Mouse (Mus musculus): Measurements from ENCODE around the gene Pkn3.

Gene Pkn3

DNA sequence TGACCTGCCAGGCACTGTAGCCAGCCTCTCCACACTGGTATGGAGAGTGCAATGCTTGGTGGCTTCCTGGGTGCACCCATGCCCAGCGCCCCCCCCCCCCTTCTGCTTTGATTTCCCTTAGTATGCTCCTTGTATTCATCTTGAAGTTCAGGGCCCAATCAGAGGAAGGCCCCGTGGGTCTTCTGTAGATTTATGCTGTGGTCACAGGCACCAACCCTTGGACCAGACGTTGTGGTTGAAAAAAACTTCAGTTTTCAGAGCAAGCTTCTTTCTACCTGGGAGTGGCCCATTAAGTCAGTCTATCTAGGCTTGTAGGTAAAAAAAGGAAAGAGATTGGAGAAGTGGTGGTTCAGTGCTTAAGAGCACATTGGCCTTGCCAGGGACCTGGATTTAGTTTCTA lies 13.7 kb upstream of the Pkn3 start:
- DNase-seq = no peak

DNA sequence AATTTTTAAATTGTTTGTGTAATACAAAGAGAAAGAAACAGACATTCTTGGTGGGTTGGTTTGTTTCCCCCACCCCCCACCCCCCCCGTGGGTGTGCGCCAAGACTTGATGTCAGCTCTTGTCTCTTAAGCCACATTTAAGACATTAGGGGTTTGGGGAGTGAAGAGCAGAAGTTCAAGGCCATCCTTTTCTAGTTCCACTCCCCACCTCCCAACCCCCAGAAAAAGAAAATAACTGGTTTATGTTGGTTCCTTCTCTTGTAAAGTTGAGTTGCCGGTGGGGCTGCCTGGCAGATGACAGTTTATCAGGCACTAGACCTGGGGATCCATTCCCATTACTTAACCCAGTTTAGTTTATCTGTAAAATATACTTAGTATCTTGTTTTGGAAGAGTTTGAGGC lies 13.2 kb upstream of the Pkn3 start:
- no peak for DNase-seq

DNA sequence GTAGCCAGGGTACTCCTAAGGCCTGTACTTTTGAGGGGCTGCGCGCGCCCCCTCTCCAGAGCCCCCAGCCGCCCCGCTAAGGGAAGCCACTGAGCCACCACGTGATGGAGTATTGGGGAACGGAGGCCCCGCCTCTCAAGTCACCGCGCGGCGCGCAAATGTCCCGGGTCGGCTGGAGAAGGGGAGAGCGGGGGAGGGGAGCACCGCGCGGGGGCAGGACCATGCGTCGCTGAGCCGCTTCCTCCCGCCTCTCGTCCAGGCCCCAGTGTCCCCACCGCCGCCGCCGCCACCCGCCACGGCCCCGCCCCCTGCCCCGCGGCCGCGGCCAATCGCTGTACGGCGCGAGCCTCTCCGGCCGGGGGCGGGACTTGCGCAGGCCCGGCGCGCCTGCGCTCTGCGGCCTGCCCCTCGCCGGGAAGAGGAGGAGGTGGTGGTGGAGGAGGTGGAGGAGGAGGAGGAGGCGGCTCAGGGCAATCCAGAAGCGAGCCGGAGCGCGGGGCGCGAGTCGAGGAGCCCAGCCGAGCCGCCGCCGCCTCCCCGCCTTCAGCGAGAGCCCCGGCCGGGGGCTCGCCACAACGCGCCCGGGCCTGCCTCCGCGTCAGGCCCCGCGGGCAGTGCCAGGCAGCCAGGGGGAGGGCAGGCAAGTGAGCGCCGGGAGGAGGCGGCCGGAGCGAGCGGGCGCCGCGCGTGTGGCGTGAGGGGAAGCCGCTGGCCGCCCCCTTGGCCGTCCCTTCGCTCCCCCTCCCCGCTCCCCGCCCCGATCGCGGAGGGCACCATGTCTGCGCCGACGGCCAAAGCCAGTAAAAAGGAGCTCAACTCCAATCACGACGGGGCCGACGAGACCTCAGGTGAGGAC lies 11.2 kb upstream of the Pkn3 start:
- peak; percentile 96 for DNase-seq

DNA sequence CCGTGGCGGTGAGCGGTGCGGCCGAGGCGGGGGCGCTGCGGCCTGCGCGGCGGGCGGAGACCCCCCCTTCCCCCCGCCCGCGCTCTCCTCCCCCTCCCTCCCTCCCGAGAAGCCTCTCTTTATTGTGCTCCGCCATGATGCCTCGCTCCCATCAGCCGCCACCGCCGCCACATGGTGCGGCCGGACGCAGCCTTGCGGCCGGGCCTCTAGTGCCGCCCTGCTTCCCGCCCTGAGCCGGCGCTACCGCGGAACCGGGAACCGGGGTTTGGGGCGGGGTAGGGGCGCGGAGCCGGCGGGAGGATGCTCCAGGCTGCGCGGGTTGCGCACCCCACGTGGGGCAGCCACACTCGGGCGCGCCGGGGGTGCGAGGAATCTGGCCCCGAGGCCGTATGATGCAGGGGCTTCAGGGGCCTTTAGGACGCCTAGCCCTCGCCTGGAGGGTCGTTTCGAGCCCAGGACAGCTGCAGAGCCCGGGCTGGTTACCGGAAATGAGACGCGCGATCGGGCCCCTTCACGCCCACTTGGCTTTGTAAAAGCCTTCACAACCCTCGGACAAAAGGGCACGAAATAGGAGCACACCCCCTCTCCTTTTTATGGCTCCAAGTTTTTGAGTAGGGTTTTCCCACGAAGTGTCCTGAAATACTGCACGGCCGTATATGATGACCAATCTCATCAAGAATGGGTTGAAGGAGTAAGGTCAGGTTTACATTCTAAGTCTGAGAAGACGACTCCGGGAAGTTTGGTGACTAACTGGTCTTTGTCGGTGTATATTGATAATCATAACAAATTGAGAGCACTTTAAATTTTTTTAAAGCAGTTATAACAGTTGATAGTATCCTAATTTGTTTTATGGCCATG lies 10.2 kb upstream of the Pkn3 start:
- peak; percentile 39 for DNase-seq

DNA sequence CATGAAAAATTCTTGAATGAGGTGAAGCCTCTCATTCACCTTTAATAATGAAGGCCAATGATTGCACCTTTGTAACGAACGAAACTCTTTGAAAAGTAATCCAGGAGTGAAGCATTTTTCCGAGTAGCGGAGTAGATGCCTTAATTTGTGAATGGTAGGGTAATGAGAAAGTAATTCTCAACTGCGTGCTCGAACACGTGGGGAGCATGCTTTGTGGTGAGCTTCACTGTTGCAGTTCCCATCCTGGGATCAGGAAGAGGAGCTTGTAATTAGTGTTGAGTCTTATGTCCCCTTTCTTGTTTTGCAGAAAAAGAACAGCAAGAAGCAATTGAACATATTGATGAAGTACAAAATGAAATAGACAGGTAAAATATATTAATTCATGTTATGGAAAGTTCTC lies 9.5 kb upstream of the Pkn3 start:
- DNase-seq = no peak

DNA sequence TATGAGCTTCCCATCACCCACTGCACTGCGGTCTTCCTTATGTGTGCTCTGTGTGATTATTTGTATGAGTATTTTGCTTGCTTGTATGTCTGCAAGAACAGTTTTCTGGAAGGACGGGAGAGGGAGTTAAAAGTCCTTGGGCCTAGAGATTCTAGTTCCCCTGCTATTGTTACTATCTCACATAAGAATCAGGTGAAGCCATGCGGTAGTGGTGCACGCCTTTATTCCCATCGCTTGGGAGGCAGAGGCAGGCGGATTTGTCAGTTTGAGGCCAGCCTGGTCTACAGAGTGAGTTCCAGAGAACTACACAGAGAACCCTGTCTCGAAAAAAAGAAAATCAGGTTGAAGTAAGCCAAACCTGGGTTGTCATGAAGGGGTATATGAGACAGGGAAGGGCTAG lies 4.6 kb upstream of the Pkn3 start:
- no peak for DNase-seq

DNA sequence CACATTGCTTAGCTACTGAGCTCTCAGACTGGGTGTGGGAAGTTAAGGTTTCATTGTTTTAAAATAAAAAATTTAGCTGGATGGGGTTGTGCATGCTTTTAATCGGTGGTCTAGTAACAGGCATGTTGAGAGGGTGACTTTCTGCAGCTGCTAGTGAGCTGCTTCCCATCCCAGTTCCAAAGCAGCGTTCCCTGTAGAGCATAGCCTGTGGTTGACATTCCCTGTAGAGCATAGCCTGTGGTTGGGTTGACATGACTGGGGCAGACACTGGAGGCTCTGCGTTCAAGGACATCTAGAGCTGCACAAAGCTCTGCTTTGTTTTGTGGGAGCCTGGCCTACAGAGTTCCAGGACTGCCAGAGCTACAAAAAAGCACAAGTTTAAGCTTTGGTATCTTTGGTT lies 4.2 kb upstream of the Pkn3 start:
- no peak for DNase-seq

DNA sequence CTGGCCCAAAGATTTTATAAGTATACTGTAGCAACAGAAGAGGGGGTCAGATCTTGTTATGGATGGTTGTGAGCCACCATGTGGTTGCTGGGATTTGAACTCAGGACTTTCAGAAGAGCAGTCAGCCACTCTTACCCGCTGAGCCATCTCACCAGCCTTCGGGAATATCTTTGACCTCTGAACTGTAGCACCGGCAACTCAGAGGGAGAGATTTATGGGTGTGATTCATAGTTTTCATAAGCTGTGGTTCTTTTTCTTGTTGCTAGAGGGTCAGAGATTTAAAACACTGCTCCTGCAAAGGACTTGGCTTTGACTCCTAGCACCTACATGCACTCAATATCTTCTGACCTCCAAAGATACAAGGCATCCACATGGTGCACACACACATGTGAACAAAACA lies 1.9 kb upstream of the Pkn3 start:
- DNase-seq = no peak

DNA sequence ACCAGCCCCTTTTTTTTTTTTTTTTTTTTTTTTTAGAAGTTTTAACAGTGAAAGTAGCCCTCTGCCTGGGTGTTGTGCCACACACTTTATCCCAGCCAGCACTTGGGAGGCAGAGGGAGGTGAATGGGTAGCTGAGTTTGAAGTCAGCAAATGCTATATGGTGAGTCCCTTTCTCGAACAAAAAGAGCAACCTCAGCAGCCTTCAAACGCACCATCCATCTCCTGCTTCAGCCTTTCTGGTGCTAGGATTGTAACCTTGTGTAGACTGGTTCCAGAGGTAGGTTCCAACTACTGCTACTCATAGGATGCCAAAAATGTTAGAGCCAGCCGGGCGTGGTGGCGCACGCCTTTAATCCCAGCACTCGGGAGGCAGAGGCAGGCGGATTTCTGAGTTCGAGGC lies 1.0 kb upstream of the Pkn3 start:
- no peak for DNase-seq

DNA sequence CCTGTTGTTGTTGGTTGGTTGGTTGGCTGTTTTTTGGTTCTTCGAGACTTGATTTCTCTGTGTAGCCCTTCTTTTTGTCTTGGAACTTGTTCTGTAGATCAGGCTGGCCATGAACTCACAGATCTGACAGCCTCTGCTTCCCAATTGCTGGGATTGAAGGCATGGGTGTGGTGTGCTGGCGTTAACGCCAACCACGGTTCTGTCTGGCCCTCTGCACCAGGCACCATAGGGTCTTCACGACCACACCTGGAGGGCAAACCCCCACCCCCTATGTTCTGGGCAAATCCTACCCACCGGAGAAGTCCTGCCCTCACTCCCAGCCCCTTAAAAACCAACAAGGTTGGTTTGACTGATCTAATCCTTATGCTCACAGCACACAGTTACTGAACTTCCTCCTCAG lies 525 bp upstream of the Pkn3 start:
- no peak for DNase-seq

DNA sequence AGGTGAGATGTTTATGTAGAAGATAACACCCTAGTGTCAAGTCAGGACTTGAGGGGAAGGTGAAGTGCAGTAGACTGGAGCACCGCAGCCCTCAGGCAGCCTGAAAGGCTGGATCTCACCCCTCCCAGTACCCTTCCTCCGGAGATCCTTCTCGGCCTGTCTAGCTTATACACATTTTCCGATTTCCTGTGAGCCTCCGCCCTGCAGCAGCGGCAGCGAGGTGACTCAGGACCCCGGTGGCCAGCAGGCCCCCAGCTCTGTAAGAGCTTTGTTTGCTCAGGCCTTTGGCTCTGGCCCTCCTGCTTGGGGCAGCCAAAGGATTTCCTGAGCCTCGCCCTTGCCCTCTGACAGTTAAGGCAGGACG lies 847 bp downstream of the Pkn3 start:
- peak; percentile 69 for DNase-seq

DNA sequence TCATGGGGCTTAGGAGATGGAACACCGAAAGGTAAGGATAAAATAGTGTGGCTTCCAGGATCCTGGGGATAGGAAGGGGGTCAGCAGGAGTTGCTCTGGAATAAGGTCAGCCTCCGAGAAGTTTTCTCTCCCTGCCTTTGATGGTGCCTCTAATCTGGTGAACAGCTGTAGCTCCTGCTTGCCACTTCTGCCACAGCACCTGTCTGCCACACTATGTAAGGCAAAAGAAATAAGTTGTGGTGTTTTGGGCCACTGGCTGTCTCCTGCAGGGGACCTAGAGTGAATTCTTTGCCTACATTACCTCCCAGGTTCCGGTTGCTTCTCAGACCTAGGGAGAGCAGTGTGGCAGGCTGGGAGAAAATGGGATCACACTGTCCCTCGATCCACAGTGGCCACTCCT lies 1.3 kb downstream of the Pkn3 start:
- DNase-seq = no peak

DNA sequence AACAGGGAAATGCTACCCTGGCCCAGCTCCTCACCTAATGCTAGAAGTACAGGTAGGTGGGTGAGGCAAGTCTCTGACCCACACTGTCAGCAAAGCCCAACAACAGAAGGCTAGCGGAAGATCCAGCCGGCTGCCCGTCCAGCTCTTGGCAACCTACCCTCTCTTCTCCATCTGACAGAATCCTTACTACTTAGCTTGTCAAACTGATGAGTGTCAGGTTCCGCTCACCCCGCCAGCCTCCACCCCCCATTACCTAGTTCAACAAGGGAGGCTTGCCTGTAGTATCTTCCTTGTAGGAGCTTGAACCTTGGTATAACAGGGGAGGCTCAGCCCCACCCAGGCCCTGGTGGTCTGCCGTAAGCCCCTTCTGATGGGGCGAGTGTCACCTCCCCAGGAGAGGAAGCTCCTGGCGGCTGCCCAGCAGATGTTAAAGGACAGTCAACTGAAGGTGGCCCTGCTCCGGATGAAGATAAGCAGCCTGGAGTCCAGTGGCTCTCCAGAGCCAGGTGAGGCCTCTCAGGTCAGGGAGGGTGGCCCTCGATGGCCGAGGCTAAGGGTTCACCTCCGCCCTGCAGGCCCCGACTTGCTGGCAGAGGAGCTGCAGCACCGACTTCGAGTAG lies 2.8 kb downstream of the Pkn3 start:
- no peak for DNase-seq

DNA sequence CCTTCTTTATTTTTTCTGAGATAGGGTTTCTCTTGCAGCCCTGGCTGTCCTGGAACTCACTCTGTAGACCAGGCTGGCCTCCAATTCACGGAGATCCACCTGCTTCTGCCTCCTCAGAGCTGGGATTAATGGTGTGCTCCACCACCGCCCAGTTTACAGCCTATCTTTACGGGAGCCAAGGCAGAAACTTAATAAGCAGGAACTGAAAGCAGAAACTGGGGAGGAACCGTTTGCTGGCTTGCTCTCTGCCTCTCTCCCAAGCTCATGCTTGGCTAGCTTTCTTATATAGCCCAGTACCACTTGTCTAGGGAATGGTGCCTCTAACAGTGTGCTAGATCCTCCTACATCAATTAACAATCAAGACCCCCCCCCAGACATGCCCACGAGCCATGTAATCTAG lies 6.6 kb downstream of the Pkn3 start:
- no peak for DNase-seq

DNA sequence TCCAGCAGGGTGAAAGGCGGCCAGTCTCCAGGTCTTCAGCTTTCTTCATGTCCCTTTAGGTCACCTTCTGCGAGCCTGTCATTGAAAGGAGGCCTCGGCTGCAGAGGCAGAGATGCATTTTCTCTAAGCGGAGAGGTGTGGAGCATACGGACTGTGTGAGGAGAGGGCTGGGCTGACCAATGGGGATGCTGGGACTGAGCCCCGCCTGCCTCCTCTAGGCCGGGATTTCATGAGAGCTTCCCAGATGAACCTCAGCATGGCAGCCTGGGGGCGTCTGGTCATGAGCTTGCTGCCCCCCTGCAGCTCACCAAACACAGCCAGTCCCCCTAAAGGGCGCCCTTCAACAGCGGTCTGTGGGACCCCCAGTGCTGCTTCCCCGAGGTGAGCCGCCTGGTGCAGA lies 7.1 kb downstream of the Pkn3 start:
- DNase-seq = no peak

DNA sequence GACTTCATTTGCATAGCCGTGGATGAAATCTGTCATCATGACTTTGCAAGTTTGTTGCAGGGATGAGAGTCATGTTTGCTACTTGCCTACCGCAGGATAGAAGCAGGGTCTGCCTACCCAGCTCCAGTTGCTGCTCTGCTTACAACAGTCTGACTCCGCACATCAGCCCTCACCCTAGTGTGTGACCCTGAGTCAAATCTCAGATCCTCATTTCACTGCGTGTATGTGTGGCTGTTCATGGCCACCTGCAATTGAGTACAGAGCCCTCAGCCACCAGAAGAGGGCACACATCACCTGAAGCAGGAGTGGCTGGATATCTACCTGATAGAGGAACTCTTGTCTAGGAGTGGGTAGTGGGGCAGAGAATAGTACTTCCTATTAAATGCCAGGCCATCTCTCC lies 9.8 kb downstream of the Pkn3 start:
- DNase-seq = no peak

DNA sequence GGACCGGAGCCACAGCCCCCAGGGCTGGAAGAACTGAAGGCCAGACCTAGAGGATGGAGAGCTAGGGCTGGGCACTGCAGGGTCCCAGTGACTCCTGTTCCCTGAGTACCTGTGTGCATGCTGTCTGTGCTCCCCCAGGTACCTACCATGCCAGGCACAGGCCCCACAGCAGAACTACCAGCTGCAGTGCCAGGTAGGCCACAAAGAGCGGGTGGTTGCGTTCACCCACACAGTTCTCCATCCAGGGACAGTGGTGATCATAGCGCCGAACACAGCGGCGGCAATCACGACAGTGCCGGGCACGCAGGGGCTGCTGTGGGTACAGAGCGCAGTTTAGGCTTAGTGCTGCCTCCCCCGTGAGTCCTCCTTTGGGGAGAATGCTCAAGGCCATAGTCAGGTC lies 14.0 kb downstream of the Pkn3 start:
- DNase-seq = no peak

DNA sequence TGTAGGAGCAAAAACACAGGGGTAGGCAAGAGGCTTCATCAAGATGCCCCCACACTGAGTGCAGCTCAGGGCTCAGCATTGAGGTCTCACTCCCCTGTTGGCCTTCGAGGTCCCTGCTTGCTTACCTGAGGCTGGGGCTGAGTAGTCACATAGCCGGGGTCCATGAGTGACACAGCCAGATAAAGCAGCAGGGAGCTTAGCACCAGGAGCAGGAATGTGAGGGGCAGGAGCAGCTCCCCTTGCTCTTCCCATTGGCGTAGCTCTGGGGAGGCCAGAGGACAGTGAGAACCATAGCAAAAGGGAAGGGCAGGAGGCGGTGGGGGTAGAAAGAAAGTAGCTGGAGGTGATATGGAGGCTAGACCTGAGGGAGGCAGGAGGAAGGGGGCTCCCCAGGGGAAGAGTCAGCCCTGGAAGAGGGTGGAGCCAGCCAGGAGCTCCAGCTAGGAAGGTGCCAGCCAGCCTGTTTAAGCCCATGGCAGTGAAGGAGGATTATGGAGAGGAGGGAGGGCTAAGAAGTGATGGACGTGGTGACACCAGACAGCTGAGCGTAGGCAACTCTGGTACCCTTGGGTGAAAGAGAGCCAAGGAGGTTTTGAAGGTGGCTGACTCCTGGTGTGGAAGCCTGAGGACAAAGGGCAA lies 14.9 kb downstream of the Pkn3 start:
- no peak for DNase-seq

DNA sequence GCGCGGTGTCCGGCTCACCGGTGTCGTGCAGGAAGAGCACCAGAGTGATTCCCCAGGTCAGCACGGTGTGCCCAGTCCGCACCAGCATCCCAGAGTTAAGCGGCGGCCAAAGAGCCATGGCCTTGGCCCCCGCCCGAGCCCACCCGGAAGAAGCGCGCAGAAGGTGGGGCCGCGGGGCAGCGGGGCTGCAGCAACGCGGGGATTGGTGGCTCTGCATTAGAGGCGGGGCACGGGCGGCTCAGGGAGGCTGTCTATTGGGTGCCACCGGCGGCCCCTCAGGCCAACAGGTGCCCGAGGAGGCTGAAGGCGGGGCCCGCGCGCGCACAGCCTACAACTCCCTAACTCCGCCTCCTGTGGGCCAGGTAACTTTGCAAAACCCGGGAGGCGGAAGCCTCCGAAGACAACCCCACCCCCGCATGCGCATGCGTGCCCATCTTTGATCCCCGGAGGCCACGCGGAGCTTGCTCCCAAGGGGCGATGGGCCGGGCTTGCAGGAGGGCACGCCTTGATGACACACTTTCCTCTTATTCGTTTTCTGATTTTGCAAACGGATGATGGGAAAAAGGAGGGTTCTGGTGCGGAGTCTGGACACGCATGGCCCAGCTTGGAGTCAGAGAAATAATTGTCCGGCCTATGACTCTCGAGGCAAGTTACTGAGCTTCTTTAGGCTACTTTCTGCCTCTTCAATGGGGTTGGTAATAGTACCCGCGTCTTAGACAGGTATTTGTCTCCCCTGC lies 16.2 kb downstream of the Pkn3 start, which contains the start of gene Zdhhc12:
TSS of gene Zdhhc12 (minus strand) at position 178 of the 737 bp plus-strand sequence.
- DNase-seq = peak; percentile 98

DNA sequence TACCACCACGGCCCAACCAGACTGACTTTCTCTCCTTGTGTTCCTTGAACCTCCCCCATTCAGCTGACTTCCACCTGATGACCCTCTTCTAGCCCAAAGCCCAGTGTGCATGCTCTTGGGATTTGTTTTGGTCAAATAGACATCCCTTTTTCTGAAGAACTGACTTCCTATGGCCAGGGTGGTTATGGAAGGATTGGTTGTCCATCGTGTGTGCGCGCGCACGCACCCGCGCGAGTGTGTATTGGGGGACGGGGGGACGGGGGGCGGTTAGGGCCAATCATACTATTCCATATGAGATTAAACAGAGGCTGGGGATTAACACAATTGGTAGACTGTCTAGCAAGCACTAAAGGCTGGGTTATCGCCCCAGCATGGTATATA lies 16.7 kb downstream of the Pkn3 start:
- no peak for DNase-seq

DNA sequence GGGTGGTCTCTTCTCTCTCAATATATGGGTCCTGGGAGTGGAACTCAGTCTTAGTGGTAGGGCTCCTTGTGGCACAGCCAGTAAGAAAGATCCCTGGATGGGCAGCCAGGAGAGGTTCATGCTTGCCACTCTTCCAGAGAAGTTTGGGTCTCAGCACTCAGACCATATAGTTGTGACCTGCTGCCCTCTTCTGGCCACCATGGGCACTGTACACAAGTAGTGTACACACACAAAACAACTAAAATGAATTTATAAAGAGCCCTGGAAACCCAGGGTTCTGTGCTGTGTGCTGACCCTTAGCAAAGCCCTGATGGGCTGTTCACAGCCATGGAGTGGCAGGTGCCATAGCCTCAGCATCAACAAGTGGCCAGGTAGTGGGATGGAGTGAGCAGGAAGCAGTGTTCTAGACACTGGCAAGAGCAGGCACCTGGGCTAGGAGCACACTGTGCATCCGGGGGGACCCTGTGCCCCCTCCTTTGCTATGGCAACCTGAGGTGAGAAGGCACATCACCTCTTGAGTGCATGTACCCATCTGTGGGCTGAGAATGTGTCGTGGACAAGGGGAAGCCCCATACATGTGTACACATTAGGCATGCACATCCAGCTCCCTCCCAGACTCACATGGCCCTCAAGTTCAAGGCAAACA lies 18.5 kb downstream of the Pkn3 start:
- peak; percentile 81 for DNase-seq

DNA sequence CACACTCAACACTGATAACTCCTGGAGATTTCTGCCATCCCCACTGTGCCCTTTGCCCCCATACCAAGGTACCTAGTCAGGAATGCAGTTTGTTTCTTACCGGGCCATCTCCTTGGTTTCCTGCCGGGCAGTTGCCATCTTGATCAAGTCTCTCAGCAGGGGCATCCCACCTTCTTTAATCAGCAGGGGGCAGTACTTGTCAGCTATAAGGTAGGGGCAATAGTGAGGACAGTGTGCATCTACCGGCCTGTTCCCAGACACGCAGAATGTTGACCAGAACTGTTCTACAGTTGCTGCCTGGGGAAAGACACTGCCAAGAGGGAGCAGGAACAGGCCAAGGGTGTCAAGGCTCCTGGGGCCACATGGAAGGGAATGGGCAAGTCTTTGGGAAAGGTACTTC lies 22.7 kb downstream of the Pkn3 start:
- no peak for DNase-seq

Measured in lung, postnatal 36 days (tissue).